Mouse (Mus musculus): ENCODE results near the gene Insrr. TPM values are rescaled to one million over a fixed set of nuclear protein-coding genes. Genes with fewer than 3 reads are reported as not detected.

The Insrr gene
- total and polyA plus RNA-seq, 2 experiments from 2014 or later: not detected

GRCm38 (mm10) chr3:87763202-87763601 is 33.5 kb upstream of the Insrr start:
- Histone ChIP-seq H3K9me3 (replicated peaks; ENCODE audit: control insufficient read depth, low read length) (no peaks in the 10 kb centered on the region), H3K9ac (replicated peaks; ENCODE audit: low read depth, low read length) (no peak overlapping the region; the same call in 1 of the 2 replicates), H3K4me3 (ENCODE audit: low read depth, low read length) (no peak overlapping the region), H3K27ac (ENCODE audit: low read depth) (peak overlapping the region; percentile 87), H3K36me3 (replicated peaks; ENCODE audit: control insufficient read depth, insufficient read depth, low read length) (0 out of 2 replicates have a peak, but pooled peaks cover 9% of the 10 kb centered on the region), H3K4me1 (ENCODE audit: control insufficient read depth, insufficient read depth) (peaks cover 21% of the 10 kb centered on the region), H3K27me3 (ENCODE audit: control insufficient read depth, insufficient read depth, low read length) (peaks cover 3% of the 10 kb centered on the region; the same call in 1 of the 2 replicates), H3K4me2 (ENCODE audit: low read depth, low read length) (peak overlapping the region; percentile 57)
- TF ChIP-seq EP300 (IDR thresholded peaks at IDR 0.05; ENCODE audit: low read depth): no peak
- no peak for TF ChIP-seq CTCF (IDR thresholded peaks at IDR 0.05; ENCODE audit: low read depth)
- DNase-seq (ENCODE audit: low spot score): no peak
- 44% methylated on average over 4 of the region's 4 CpGs for WGBS
- no peak for ATAC-seq (ENCODE audit: insufficient read depth, low read depth)

- H3K27ac ChIP-seq (ENCODE audit: low read depth): peak overlapping the region; percentile 87
- 0 out of 2 replicates have a peak, but pooled peaks cover 6% of the 10 kb centered on the region for H3K36me3 ChIP-seq (replicated peaks; ENCODE audit: control insufficient read depth, insufficient read depth, low read length)
- 18% methylated on average over 15 of the region's 15 CpGs for WGBS
- ATAC-seq (ENCODE audit: insufficient read depth, low read depth): peak; percentile 55
- peaks cover 3% of the 10 kb centered on the region; the same call in 1 of the 2 replicates for H3K27me3 ChIP-seq (ENCODE audit: control insufficient read depth, insufficient read depth, low read length)
- DNase-seq (ENCODE audit: low spot score): peak; percentile 85
- peak overlapping the region; percentile 31 for H3K4me3 ChIP-seq (ENCODE audit: low read depth, low read length)
- no peaks in the 10 kb centered on the region for H3K9me3 ChIP-seq (replicated peaks; ENCODE audit: control insufficient read depth, low read length)
- peak overlapping the region; percentile 57 for H3K4me2 ChIP-seq (ENCODE audit: low read depth, low read length)
- no peak overlapping the region; the same call in 1 of the 2 replicates for H3K9ac ChIP-seq (replicated peaks; ENCODE audit: low read depth, low read length)
- TF ChIP-seq EP300 (IDR thresholded peaks at IDR 0.05; ENCODE audit: low read depth): no peak
- 0 out of 2 replicates have a peak, but pooled peaks have one; percentile 3 for TF ChIP-seq CTCF (IDR thresholded peaks at IDR 0.05; ENCODE audit: low read depth)
- peaks cover 21% of the 10 kb centered on the region for H3K4me1 ChIP-seq (ENCODE audit: control insufficient read depth, insufficient read depth)
Observed at GRCm38 (mm10) chr3:87763683-87764289, 33.0 kb upstream of the Insrr start.

GRCm38 (mm10) chr3:87764506-87764905 is 32.2 kb upstream of the Insrr start:
- DNase-seq (ENCODE audit: low spot score) (no peak), ATAC-seq (ENCODE audit: insufficient read depth, low read depth) (no peak)
- TF ChIP-seq CTCF (IDR thresholded peaks at IDR 0.05; ENCODE audit: low read depth): no peak
- TF ChIP-seq EP300 (IDR thresholded peaks at IDR 0.05; ENCODE audit: low read depth): no peak
- H3K4me2 ChIP-seq (ENCODE audit: low read depth, low read length): peak overlapping the region; percentile 57
- H3K9me3 ChIP-seq (replicated peaks; ENCODE audit: control insufficient read depth, low read length): no peaks in the 10 kb centered on the region
- H3K4me3 ChIP-seq (ENCODE audit: low read depth, low read length): peak overlapping the region; percentile 31
- peak overlapping the region; percentile 87 for H3K27ac ChIP-seq (ENCODE audit: low read depth)
- 0 out of 2 replicates have a peak overlapping the region, but pooled peaks have one; percentile 6 for H3K9ac ChIP-seq (replicated peaks; ENCODE audit: low read depth, low read length)
- H3K36me3 ChIP-seq (replicated peaks; ENCODE audit: control insufficient read depth, insufficient read depth, low read length): no peaks in the 10 kb centered on the region
- peaks cover 7% of the 10 kb centered on the region; the same call in 1 of the 2 replicates for H3K27me3 ChIP-seq (ENCODE audit: control insufficient read depth, insufficient read depth, low read length)
- WGBS: 23% methylated on average over 10 of the region's 10 CpGs
- H3K4me1 ChIP-seq (ENCODE audit: control insufficient read depth, insufficient read depth): peaks cover 21% of the 10 kb centered on the region

GRCm38 (mm10) chr3:87765091-87765490 is 31.7 kb upstream of the Insrr start:
- ATAC-seq (ENCODE audit: insufficient read depth, low read depth) (peak; percentile 34), DNase-seq (ENCODE audit: low spot score) (no peak)
- peaks cover 21% of the 10 kb centered on the region for H3K4me1 ChIP-seq (ENCODE audit: control insufficient read depth, insufficient read depth)
- H3K36me3 ChIP-seq (replicated peaks; ENCODE audit: control insufficient read depth, insufficient read depth, low read length): no peaks in the 10 kb centered on the region
- H3K9ac ChIP-seq (replicated peaks; ENCODE audit: low read depth, low read length): no peak overlapping the region
- peaks cover 11% of the 10 kb centered on the region; the same call in 1 of the 2 replicates for H3K27me3 ChIP-seq (ENCODE audit: control insufficient read depth, insufficient read depth, low read length)
- peak overlapping the region; percentile 87 for H3K27ac ChIP-seq (ENCODE audit: low read depth)
- H3K9me3 ChIP-seq (replicated peaks; ENCODE audit: control insufficient read depth, low read length): no peaks in the 10 kb centered on the region
- TF ChIP-seq EP300 (IDR thresholded peaks at IDR 0.05; ENCODE audit: low read depth) (no peak), CTCF (IDR thresholded peaks at IDR 0.05; ENCODE audit: low read depth) (no peak)
- H3K4me2 ChIP-seq (ENCODE audit: low read depth, low read length): peak overlapping the region; percentile 57
- peak overlapping the region; percentile 3; the same call in 1 of the 2 replicates for H3K4me3 ChIP-seq (ENCODE audit: low read depth, low read length)
- WGBS: 29% methylated on average over 10 of the region's 10 CpGs

GRCm38 (mm10) chr3:87765631-87766283 is 31.0 kb upstream of the Insrr start:
- ATAC-seq (ENCODE audit: insufficient read depth, low read depth) (no peak), DNase-seq (ENCODE audit: low spot score) (no peak)
- WGBS: 46% methylated on average over 5 of the region's 5 CpGs
- Histone ChIP-seq H3K27me3 (ENCODE audit: control insufficient read depth, insufficient read depth, low read length) (peaks cover 16% of the 10 kb centered on the region; the same call in 1 of the 2 replicates), H3K4me1 (ENCODE audit: control insufficient read depth, insufficient read depth) (peaks cover 21% of the 10 kb centered on the region), H3K4me2 (ENCODE audit: low read depth, low read length) (peak overlapping the region; percentile 57), H3K9me3 (replicated peaks; ENCODE audit: control insufficient read depth, low read length) (no peaks in the 10 kb centered on the region), H3K27ac (ENCODE audit: low read depth) (peak overlapping the region; percentile 87), H3K4me3 (ENCODE audit: low read depth, low read length) (no peak overlapping the region), H3K36me3 (replicated peaks; ENCODE audit: control insufficient read depth, insufficient read depth, low read length) (no peaks in the 10 kb centered on the region), H3K9ac (replicated peaks; ENCODE audit: low read depth, low read length) (no peak overlapping the region)
- TF ChIP-seq CTCF (IDR thresholded peaks at IDR 0.05; ENCODE audit: low read depth) (no peak), EP300 (IDR thresholded peaks at IDR 0.05; ENCODE audit: low read depth) (no peak)
